Mouse (Mus musculus) embryonic facial prominence, embryonic 13.5 days (tissue): ENCODE measurements at regions not wholly inside any gene's neighbourhood (a gene's known extent, or its start where the extent isn't known, plus 50 kb on each side); places are given as distances from the start of the nearest gene placed in this dataset.

Source experiments
- ATAC-seq: fragments of 200-750 bp; cut with Nextera tagmentation; 2 replicates; pipeline ENCODE4 v1.8.0; 2017; ENCODE audit warnings: low read depth; ENCODE audit not compliant: insufficient number of reproducible peaks, insufficient read depth, low FRiP score, low TSS enrichment
- H3K27ac ChIP-seq: fragments of 300-500 bp; sonication (generic); 2 replicates; pipeline ENCODE4 v1.5.1; 2015; ENCODE audit warnings: moderate library complexity, mild to moderate bottlenecking, inconsistent platforms
- H3K27me3 ChIP-seq: fragments of 300-500 bp; sonication (generic); 2 replicates; pipeline ENCODE4 v1.6.1; 2015; ENCODE audit warnings: mild to moderate bottlenecking, inconsistent platforms
- H3K36me3 ChIP-seq: fragments of 300-500 bp; sonication (generic); 2 replicates; pipeline ENCODE4 v1.6.1; 2015; ENCODE audit warnings: mild to moderate bottlenecking, inconsistent platforms
- H3K4me1 ChIP-seq: fragments of 300-500 bp; sonication (generic); 2 replicates; pipeline ENCODE4 v1.6.1; 2015; ENCODE audit warnings: inconsistent platforms
- H3K4me2 ChIP-seq: fragments of 300-500 bp; sonication (generic); 2 replicates; pipeline ENCODE4 v1.6.1; 2015; ENCODE audit warnings: moderate library complexity, mild to moderate bottlenecking, inconsistent platforms
- H3K4me3 ChIP-seq: fragments of 300-500 bp; sonication (generic); 2 replicates; pipeline ENCODE4 v1.5.1; 2015; ENCODE audit warnings: mild to moderate bottlenecking, inconsistent platforms
- H3K9ac ChIP-seq: fragments of 300-500 bp; sonication (generic); 2 replicates; pipeline ENCODE4 v1.6.1; 2015; ENCODE audit warnings: mild to moderate bottlenecking, inconsistent platforms
- H3K9me3 ChIP-seq: fragments of 300-500 bp; sonication (generic); 2 replicates; pipeline ENCODE4 v1.6.1; 2016; ENCODE audit warnings: inconsistent platforms
- WGBS: fragments of 180-500 bp; shearing (Covaris S2); methylation state at CpG from one replicate; pipeline ENCODE4 v1.1.7; 2015; ENCODE audit warnings: mixed read lengths; 5-methylcytosine and 5-hydroxymethylcytosine counted together

- Histone ChIP-seq H3K27me3 (no peaks in the 10 kb centered on the region), H3K36me3 (no peaks in the 10 kb centered on the region), H3K4me3 (no peak overlapping the region), H3K4me1 (peaks cover 14% of the 10 kb centered on the region), H3K9me3 (no peaks in the 10 kb centered on the region), H3K27ac (no peak overlapping the region), H3K9ac (no peak overlapping the region), H3K4me2 (no peak overlapping the region)
- ATAC-seq: no peak
- 50% methylated on average over 5 of the region's 5 CpGs for WGBS
Observed at GRCm38 (mm10) chr11:54195954-54196353, 53.5 kb downstream of the Csf2 start.

DNA sequence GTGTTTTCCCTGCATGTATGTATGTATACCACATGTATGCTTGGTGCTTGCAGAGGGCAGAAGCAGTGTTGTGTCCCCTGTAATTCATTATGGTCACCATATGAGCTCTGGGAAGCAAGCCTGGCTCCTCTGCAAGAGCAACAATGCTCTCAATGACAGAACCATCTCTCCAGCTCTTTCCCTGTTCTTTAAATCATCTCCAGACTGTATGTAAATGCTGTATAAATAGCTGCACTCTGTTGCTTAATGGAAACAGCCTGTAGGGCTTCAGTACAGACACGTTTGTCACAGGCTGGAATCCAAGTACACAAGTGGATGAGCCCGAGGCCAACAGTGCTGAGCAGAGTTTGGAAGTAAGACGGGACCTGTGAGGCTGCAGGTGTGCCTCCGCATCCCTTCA, 54.7 kb downstream of the Csf2 start:
- Histone ChIP-seq H3K9me3 (no peaks in the 10 kb centered on the region), H3K4me2 (no peak overlapping the region), H3K36me3 (no peaks in the 10 kb centered on the region), H3K9ac (no peak overlapping the region), H3K4me1 (peaks cover 14% of the 10 kb centered on the region), H3K27me3 (no peaks in the 10 kb centered on the region), H3K27ac (peak overlapping the region; percentile 39; the same call in 1 of the 2 replicates), H3K4me3 (no peak overlapping the region)
- 0 out of 2 replicates have a peak, but pooled peaks have one; percentile 26 for ATAC-seq
- WGBS: 31% methylated on average over 4 of the region's 4 CpGs

GRCm38 (mm10) chr11:54192275-54192674, 57.2 kb downstream of the Csf2 start:
- Histone ChIP-seq H3K4me2 (no peak overlapping the region), H3K4me1 (peaks cover 14% of the 10 kb centered on the region), H3K4me3 (no peak overlapping the region), H3K9me3 (no peaks in the 10 kb centered on the region), H3K27ac (no peak overlapping the region), H3K27me3 (no peaks in the 10 kb centered on the region), H3K9ac (no peak overlapping the region), H3K36me3 (no peaks in the 10 kb centered on the region)
- WGBS: 92% methylated on average over 4 of the region's 4 CpGs
- no peak for ATAC-seq

- no peaks in the 10 kb centered on the region for H3K36me3 ChIP-seq
- no peak for ATAC-seq
Observed at GRCm38 (mm10) chr11:54187826-54188225, 61.6 kb downstream of the Csf2 start.

GRCm38 (mm10) chr11:54187377-54187776, 62.1 kb downstream of the Csf2 start:
- 78% methylated on average over 4 of the region's 4 CpGs for WGBS
- H3K4me3 ChIP-seq: no peak overlapping the region
- H3K4me2 ChIP-seq: no peak overlapping the region

More at GRCm38 (mm10) chr11:54187826-54188225, 61.6 kb downstream of the Csf2 start:
- no peak overlapping the region for H3K27ac ChIP-seq
- no peak overlapping the region for H3K4me2 ChIP-seq
- H3K9ac ChIP-seq: no peak overlapping the region
- no peaks in the 10 kb centered on the region for H3K9me3 ChIP-seq
- H3K4me3 ChIP-seq: no peak overlapping the region
- H3K27me3 ChIP-seq: no peaks in the 10 kb centered on the region
- H3K4me1 ChIP-seq: no peaks in the 10 kb centered on the region
- WGBS: 79% methylated on average over 1 of the region's 1 CpGs

DNA sequence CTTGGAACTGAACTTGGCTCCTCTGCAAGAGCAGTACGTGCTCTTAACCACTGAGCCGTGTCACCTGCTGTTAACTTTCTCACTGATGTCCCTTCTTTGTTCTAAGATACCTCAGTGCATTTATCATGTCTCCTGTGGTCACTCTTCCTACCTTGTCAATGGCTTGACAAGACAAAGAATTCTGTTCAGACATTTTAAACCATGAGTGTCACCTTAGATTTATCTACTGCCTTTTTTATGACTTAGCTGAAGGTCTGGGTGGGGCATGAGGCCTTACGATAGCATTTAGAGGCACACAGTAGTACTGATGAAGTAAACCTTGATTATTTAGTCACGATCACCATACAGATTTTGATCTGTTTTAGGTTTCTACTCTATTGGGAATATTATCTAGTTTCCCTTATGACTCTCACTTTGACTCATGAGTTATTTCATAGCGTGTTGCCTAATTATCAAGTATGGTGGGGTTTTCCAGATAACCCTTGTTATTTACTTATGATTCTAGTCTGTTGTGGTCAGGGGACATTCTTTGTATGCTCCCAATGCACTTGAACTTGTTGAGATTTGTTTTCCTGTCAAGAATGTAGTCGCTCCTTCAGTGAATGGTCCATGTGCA, 63.6 kb downstream of the Csf2 start:
- no peaks in the 10 kb centered on the region for H3K9me3 ChIP-seq
- H3K27ac ChIP-seq: no peak overlapping the region
- 88% methylated on average over 6 of the region's 6 CpGs for WGBS
- no peak overlapping the region for H3K4me3 ChIP-seq
- no peak overlapping the region for H3K4me2 ChIP-seq
- H3K36me3 ChIP-seq: no peaks in the 10 kb centered on the region
- no peak overlapping the region for H3K9ac ChIP-seq
- no peaks in the 10 kb centered on the region for H3K4me1 ChIP-seq
- no peaks in the 10 kb centered on the region for H3K27me3 ChIP-seq
- no peak for ATAC-seq

More at GRCm38 (mm10) chr11:54187377-54187776, 62.1 kb downstream of the Csf2 start:
- Histone ChIP-seq H3K27me3 (no peaks in the 10 kb centered on the region), H3K36me3 (no peaks in the 10 kb centered on the region), H3K9me3 (no peaks in the 10 kb centered on the region), H3K27ac (no peak overlapping the region), H3K9ac (no peak overlapping the region), H3K4me1 (no peaks in the 10 kb centered on the region)
- no peak for ATAC-seq

DNA sequence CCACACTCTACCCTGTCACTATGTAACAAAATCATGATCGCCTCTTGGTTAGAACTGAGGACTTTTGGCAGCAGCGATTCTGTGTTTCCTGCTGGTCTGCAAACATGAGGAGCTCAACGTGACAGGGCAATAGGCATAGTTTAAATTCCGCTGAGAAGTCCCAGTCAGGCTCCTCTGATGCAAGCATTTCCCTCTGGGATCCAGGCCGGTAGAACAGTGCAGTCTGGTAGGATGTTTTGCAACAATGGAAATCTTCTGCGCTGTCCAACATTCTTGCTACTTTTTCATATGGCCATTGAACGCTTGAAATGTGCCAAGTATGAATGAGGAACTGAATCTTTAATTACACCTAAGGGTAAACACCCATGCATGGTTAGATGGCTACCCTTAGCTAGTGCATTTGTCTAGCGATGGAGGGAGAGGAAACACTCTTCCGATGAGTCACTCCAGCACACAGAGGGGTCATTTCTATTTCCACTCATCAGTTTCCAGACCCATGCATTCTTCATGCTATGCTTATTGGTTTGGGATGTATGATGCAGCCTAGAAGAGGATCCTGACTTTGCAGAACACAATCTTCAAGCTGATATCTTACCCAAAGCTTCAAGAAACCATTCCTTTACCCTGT, 67.7 kb downstream of the Csf2 start:
- Histone ChIP-seq H3K27ac (no peak overlapping the region), H3K9ac (no peak overlapping the region), H3K4me1 (no peaks in the 10 kb centered on the region), H3K36me3 (no peaks in the 10 kb centered on the region), H3K4me2 (no peak overlapping the region), H3K9me3 (no peaks in the 10 kb centered on the region), H3K27me3 (no peaks in the 10 kb centered on the region), H3K4me3 (no peak overlapping the region)
- no peak for ATAC-seq
- WGBS: 77% methylated on average over 9 of the region's 9 CpGs
